Mouse (Mus musculus): Measurements from ENCODE around the gene Atxn7l2. TPM values are rescaled to one million over a fixed set of nuclear protein-coding genes. Genes with fewer than 3 reads are reported as not detected.

Gene Atxn7l2
- polyA plus RNA-seq, 1 experiment from 2014 or later, result 18.7 TPM

DNA sequence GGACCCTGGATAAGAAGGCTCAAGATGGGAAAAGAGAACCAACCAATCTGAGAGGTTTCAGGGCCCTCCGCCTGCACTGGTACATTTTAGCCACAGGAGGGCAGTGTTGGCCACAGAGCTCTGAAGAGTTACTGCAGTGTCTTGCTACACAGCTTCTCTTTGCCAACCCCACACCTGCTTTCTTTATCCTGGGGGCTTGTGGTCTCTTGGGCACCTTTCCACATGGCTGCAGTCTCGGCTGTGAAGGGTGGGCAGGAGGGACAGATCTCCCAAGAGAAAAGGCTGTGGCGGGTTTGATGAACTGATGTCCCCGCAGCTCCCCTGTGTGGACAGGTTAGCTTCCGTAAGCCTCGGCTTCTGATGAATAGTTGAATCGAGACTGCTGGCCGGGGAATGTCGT, 45.9 kb downstream of the Atxn7l2 start:
- H3K4me1 ChIP-seq (ENCODE audit: insufficient read depth, low read length), result peaks cover 39% of the 10 kb centered on the region
- no peak overlapping the region for H3K27ac ChIP-seq (ENCODE audit: low read length)
- H3K27me3 ChIP-seq (ENCODE audit: insufficient read depth, low read length), result peaks cover 8% of the 10 kb centered on the region; the same call in 1 of the 2 replicates
- H3K36me3 ChIP-seq (ENCODE audit: insufficient read depth, low read length), result no peaks in the 10 kb centered on the region
- WGBS, result 16% methylated on average over 9 of the region's 9 CpGs
- no peak; the same call in 1 of the 2 replicates for ATAC-seq (ENCODE audit: low FRiP score, low TSS enrichment)
- peak overlapping the region; percentile 49 for H3K4me2 ChIP-seq (replicated peaks; ENCODE audit: low read depth, low read length)
- peak overlapping the region; percentile 24; the same call in 1 of the 2 replicates for H3K9ac ChIP-seq (replicated peaks; ENCODE audit: low read length)
- H3K4me3 ChIP-seq (ENCODE audit: low read length), result peak overlapping the region; percentile 25
- H3K9me3 ChIP-seq (ENCODE audit: low read length), result no peaks in the 10 kb centered on the region

DNA sequence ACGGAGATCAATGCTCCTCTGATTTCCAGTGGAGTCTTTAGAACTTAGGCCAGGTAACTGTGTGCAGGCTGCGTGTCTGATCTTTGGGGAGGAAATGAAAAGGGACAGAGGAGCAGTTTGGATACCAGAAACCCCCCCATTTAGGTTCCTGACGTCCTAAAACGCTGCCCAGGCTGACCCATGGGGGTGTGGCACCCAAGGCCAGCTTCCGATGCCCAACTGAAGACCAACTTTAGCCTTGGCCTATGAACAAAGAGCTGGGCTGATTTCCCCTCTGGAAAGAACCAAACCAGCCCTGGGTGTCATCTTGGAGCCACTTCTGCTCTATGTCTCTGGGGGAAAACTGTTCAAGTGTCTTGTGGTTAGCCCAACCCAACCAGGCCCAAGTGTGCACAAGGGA, 46.6 kb downstream of the Atxn7l2 start:
- Histone ChIP-seq H3K4me3 (ENCODE audit: low read length) (no peak overlapping the region), H3K9me3 (ENCODE audit: low read length) (no peaks in the 10 kb centered on the region), H3K9ac (replicated peaks; ENCODE audit: low read length) (no peak overlapping the region), H3K27ac (ENCODE audit: low read length) (no peak overlapping the region), H3K36me3 (ENCODE audit: insufficient read depth, low read length) (no peaks in the 10 kb centered on the region), H3K27me3 (ENCODE audit: insufficient read depth, low read length) (peaks cover 8% of the 10 kb centered on the region; the same call in 1 of the 2 replicates), H3K4me1 (ENCODE audit: insufficient read depth, low read length) (peaks cover 35% of the 10 kb centered on the region), H3K4me2 (replicated peaks; ENCODE audit: low read depth, low read length) (no peak overlapping the region)
- WGBS, result 67% methylated on average over 5 of the region's 5 CpGs
- ATAC-seq (ENCODE audit: low FRiP score, low TSS enrichment), result no peak

DNA sequence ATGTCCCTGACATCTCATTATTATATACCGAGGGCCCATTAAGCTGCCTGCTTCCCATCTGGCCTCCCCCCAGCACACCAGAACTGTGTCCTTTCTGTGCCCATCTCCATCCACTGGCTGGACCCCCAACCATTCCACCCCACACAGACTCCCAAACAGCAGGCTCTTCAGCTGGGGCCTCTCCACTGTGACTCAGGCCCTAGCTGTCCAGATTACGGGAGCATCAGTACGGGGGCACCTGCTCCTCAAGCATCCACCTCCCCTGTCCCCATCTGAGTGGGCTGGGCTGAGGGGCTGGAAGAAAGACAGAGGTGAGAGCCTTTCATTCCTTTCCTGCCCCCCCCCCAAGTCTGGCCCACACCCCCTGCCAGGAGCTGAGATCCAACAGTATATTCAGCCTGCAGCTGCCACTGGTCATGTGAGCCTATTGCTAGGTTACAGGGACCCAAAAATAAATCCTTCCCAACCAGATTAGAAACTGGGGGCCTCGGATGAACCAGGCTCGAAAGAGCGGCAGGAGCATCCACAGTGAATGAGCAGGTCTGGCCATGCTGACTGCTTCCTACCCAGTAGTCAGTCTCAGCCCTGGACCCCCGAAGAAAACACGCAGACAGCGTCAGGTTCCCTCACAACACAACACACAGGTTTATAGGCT, 52.2 kb downstream of the Atxn7l2 start:
- H3K4me2 ChIP-seq (replicated peaks; ENCODE audit: low read depth, low read length), result no peak overlapping the region
- 64% methylated on average over 9 of the region's 9 CpGs for WGBS
- H3K27me3 ChIP-seq (ENCODE audit: insufficient read depth, low read length), result no peaks in the 10 kb centered on the region
- no peaks in the 10 kb centered on the region for H3K4me1 ChIP-seq (ENCODE audit: insufficient read depth, low read length)
- H3K27ac ChIP-seq (ENCODE audit: low read length), result no peak overlapping the region
- no peaks in the 10 kb centered on the region for H3K36me3 ChIP-seq (ENCODE audit: insufficient read depth, low read length)
- no peak for ATAC-seq (ENCODE audit: low FRiP score, low TSS enrichment)
- H3K9me3 ChIP-seq (ENCODE audit: low read length), result no peaks in the 10 kb centered on the region
- H3K4me3 ChIP-seq (ENCODE audit: low read length), result no peak overlapping the region
- H3K9ac ChIP-seq (replicated peaks; ENCODE audit: low read length), result no peak overlapping the region

DNA sequence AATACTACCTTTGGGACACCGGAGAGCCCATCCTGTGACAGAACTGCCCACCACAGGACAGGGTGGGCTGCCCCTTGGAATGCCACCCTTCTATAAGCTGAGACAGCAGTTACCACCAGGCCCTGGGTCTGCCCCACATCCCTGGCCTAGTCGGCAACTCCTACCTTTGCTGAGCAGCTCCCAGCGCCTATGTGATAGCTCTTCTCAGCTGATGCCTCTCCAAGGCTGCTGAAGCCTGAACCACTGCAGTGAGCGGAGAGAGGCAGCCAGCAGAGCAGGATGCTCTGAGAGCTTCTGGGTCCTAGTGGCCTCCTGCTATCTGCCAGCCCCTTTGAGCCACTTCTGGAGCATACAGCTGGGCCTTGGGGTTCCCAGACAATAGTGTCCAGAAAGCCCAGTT, 56.1 kb downstream of the Atxn7l2 start, which contains the start of gene Gpr61:
Gene Gpr61 (minus strand): TSS at position 227 of the 400 bp plus-strand sequence.
- Histone ChIP-seq H3K9ac (replicated peaks; ENCODE audit: low read length) (no peak within 1 kb of the TSS), H3K9me3 (ENCODE audit: low read length) (no peaks in the 10 kb centered on the region), H3K27me3 (ENCODE audit: insufficient read depth, low read length) (no peaks in the 10 kb centered on the region), H3K36me3 (ENCODE audit: insufficient read depth, low read length) (no peaks in the 10 kb centered on the region), H3K27ac (ENCODE audit: low read length) (no peak within 1 kb of the TSS), H3K4me2 (replicated peaks; ENCODE audit: low read depth, low read length) (no peak within 1 kb of the TSS), H3K4me1 (ENCODE audit: insufficient read depth, low read length) (no peaks in the 10 kb centered on the region), H3K4me3 (ENCODE audit: low read length) (no peak within 1 kb of the TSS)
- ATAC-seq (ENCODE audit: low FRiP score, low TSS enrichment), result peak; percentile 28; the same call in 1 of the 2 replicates
- 41% methylated on average over 4 of the region's 4 CpGs for whole genome bisulfite sequencing

DNA sequence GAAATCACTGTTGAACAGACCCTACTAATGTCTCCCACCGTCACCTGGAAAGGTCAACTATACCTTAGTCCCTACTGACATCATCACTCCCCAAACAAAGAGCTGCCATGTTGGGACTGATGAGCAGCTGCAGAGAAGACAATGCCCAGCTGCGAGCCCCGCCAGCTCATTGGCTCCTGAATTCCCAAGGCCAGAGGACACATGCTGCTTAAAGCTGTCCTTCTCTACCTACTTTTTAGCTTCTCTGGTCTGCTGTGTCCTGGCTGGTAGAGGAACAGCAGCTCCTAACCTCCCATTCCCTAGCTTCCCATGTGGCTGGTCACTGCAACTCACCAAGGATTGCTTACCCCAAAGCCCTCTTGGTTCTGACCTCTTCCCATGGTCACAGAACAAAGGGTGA, 58.4 kb downstream of the Atxn7l2 start:
- 91% methylated on average over 3 of the region's 3 CpGs for WGBS
- Histone ChIP-seq H3K9me3 (ENCODE audit: low read length) (no peaks in the 10 kb centered on the region), H3K4me2 (replicated peaks; ENCODE audit: low read depth, low read length) (no peak overlapping the region), H3K27me3 (ENCODE audit: insufficient read depth, low read length) (no peaks in the 10 kb centered on the region), H3K27ac (ENCODE audit: low read length) (no peak overlapping the region), H3K36me3 (ENCODE audit: insufficient read depth, low read length) (no peaks in the 10 kb centered on the region), H3K9ac (replicated peaks; ENCODE audit: low read length) (no peak overlapping the region), H3K4me3 (ENCODE audit: low read length) (no peak overlapping the region), H3K4me1 (ENCODE audit: insufficient read depth, low read length) (peaks cover 4% of the 10 kb centered on the region; the same call in 1 of the 2 replicates)
- no peak for ATAC-seq (ENCODE audit: low FRiP score, low TSS enrichment)

Other genes with a start within 250 kb of the Atxn7l2 start
- 0.18 and 0.24 TPM in 2 replicates for gene Gstm3, start 241.7 kb downstream of the Atxn7l2 start, polyA plus RNA-seq (2015; fragmentation: Nextera tagmentation; extraction: Ambion mirVana)
- 115 and 132 TPM in 2 replicates for gene Gstm2, start 224.5 kb downstream of the Atxn7l2 start, polyA plus RNA-seq (2015; fragmentation: Nextera tagmentation; extraction: Ambion mirVana)
- 109 and 124 TPM in 2 replicates for gene Gstm1, start 193.0 kb downstream of the Atxn7l2 start, polyA plus RNA-seq (2015; fragmentation: Nextera tagmentation; extraction: Ambion mirVana)
- gene Gstm4, start 166.0 kb downstream of the Atxn7l2 start, polyA plus RNA-seq (2015; fragmentation: Nextera tagmentation; extraction: Ambion mirVana), result 19.8 and 20.4 TPM in 2 replicates
- 69.7 and 69.8 TPM in 2 replicates for gene Ampd2, start 124.3 kb downstream of the Atxn7l2 start, polyA plus RNA-seq (2015; fragmentation: Nextera tagmentation; extraction: Ambion mirVana)
- 0.84 and 1.9 TPM in 2 replicates for gene Gnat2, start 118.1 kb downstream of the Atxn7l2 start, polyA plus RNA-seq (2015; fragmentation: Nextera tagmentation; extraction: Ambion mirVana)
- 188 and 196 TPM in 2 replicates for gene Gnai3, start 64.8 kb downstream of the Atxn7l2 start, polyA plus RNA-seq (2015; fragmentation: Nextera tagmentation; extraction: Ambion mirVana)
- gene Gpr61, start 56.1 kb downstream of the Atxn7l2 start, polyA plus RNA-seq (2015; fragmentation: Nextera tagmentation; extraction: Ambion mirVana), result 0.06 and 0.08 TPM in 2 replicates
- gene Amigo1, start 24.6 kb downstream of the Atxn7l2 start, polyA plus RNA-seq (2015; fragmentation: Nextera tagmentation; extraction: Ambion mirVana), result 5.4 and 5.8 TPM in 2 replicates
- gene Cyb561d1, start 9.7 kb downstream of the Atxn7l2 start, polyA plus RNA-seq (2015; fragmentation: Nextera tagmentation; extraction: Ambion mirVana), result 3.4 and 3.9 TPM in 2 replicates
- 3.7 and 5.0 TPM in 2 replicates for gene Sypl2, start 15.7 kb upstream of the Atxn7l2 start, polyA plus RNA-seq (2015; fragmentation: Nextera tagmentation; extraction: Ambion mirVana)
- gene Psma5, start 46.0 kb upstream of the Atxn7l2 start, polyA plus RNA-seq (2015; fragmentation: Nextera tagmentation; extraction: Ambion mirVana), result 282 and 321 TPM in 2 replicates
- 7.6 and 8.5 TPM in 2 replicates for gene Sort1, start 73.1 kb upstream of the Atxn7l2 start, polyA plus RNA-seq (2015; fragmentation: Nextera tagmentation; extraction: Ambion mirVana)
- 0.14 TPM in 1 of 2 replicates, not detected in the other for gene Mybphl, start 154.0 kb upstream of the Atxn7l2 start, polyA plus RNA-seq (2015; fragmentation: Nextera tagmentation; extraction: Ambion mirVana)
- 47.6 and 48.8 TPM in 2 replicates for gene Psrc1, start 172.9 kb upstream of the Atxn7l2 start, polyA plus RNA-seq (2015; fragmentation: Nextera tagmentation; extraction: Ambion mirVana)
- 21.7 and 22.1 TPM in 2 replicates for gene Celsr2, start 204.6 kb upstream of the Atxn7l2 start, polyA plus RNA-seq (2015; fragmentation: Nextera tagmentation; extraction: Ambion mirVana)
- 134 and 142 TPM in 2 replicates for gene Sars, start 234.3 kb upstream of the Atxn7l2 start, polyA plus RNA-seq (2015; fragmentation: Nextera tagmentation; extraction: Ambion mirVana)

Data from kidney, embryonic 16.5 days (tissue).